Mouse (Mus musculus): ENCODE data around the gene Adpgk. TPM values are rescaled to one million over a fixed set of nuclear protein-coding genes. Genes with fewer than 3 reads are reported as not detected.

The Adpgk gene
- polyA plus RNA-seq, 1 experiment from 2014 or later: 43.9 TPM

- ATAC-seq (replicated peaks; ENCODE audit: low FRiP score) (no peak), DNase-seq (ENCODE audit: low spot score) (no peak)
- no peaks in the 10 kb centered on the region for H3K9me3 ChIP-seq (ENCODE audit: control insufficient read depth, low read length)
- H3K4me1 ChIP-seq (replicated peaks; ENCODE audit: control insufficient read depth, insufficient read depth, low read length): peaks cover 12% of the 10 kb centered on the region
- H3K27me3 ChIP-seq (replicated peaks; ENCODE audit: control insufficient read depth, insufficient read depth, low read length): no peaks in the 10 kb centered on the region
- WGBS: 37% methylated on average over 5 of the region's 5 CpGs
- no peak overlapping the region for H3K4me2 ChIP-seq
- H3K4me3 ChIP-seq (ENCODE audit: low read depth, low read length): no peak overlapping the region
- H3K27ac ChIP-seq (ENCODE audit: low read depth, low read length): no peak overlapping the region
- no peaks in the 10 kb centered on the region for H3K36me3 ChIP-seq (ENCODE audit: control insufficient read depth, insufficient read depth, low read length)
- no peak overlapping the region for H3K9ac ChIP-seq (ENCODE audit: low read depth, low read length)
Observed at GRCm38 (mm10) chr9:59269728-59270127, 21.6 kb upstream of the Adpgk start.

GRCm38 (mm10) chr9:59271081-59271480 is 20.3 kb upstream of the Adpgk start:
- H3K27ac ChIP-seq (ENCODE audit: low read depth, low read length): no peak overlapping the region
- DNase-seq (ENCODE audit: low spot score): no peak
- H3K36me3 ChIP-seq (ENCODE audit: control insufficient read depth, insufficient read depth, low read length): no peaks in the 10 kb centered on the region
- WGBS: 39% methylated on average over 4 of the region's 4 CpGs
- no peaks in the 10 kb centered on the region for H3K9me3 ChIP-seq (ENCODE audit: control insufficient read depth, low read length)
- 0 out of 2 replicates have a peak overlapping the region, but pooled peaks have one; percentile 19 for H3K4me2 ChIP-seq
- H3K27me3 ChIP-seq (replicated peaks; ENCODE audit: control insufficient read depth, insufficient read depth, low read length): no peaks in the 10 kb centered on the region
- H3K4me1 ChIP-seq (replicated peaks; ENCODE audit: control insufficient read depth, insufficient read depth, low read length): peaks cover 12% of the 10 kb centered on the region
- no peak overlapping the region for H3K9ac ChIP-seq (ENCODE audit: low read depth, low read length)
- no peak overlapping the region for H3K4me3 ChIP-seq (ENCODE audit: low read depth, low read length)
- ATAC-seq (replicated peaks; ENCODE audit: low FRiP score): no peak

- Histone ChIP-seq H3K4me2 (peak overlapping the region; percentile 19), H3K4me1 (replicated peaks; ENCODE audit: control insufficient read depth, insufficient read depth, low read length) (peaks cover 12% of the 10 kb centered on the region), H3K27me3 (replicated peaks; ENCODE audit: control insufficient read depth, insufficient read depth, low read length) (no peaks in the 10 kb centered on the region), H3K4me3 (ENCODE audit: low read depth, low read length) (no peak overlapping the region), H3K36me3 (ENCODE audit: control insufficient read depth, insufficient read depth, low read length) (no peaks in the 10 kb centered on the region), H3K27ac (ENCODE audit: low read depth, low read length) (no peak overlapping the region), H3K9me3 (ENCODE audit: control insufficient read depth, low read length) (no peaks in the 10 kb centered on the region), H3K9ac (ENCODE audit: low read depth, low read length) (no peak overlapping the region)
- 35% methylated on average over 6 of the region's 6 CpGs for WGBS
- ATAC-seq (replicated peaks; ENCODE audit: low FRiP score) (peak; percentile 89), DNase-seq (ENCODE audit: low spot score) (no peak)
Observed at GRCm38 (mm10) chr9:59271711-59272110, 19.6 kb upstream of the Adpgk start.

- Histone ChIP-seq H3K9me3 (ENCODE audit: control insufficient read depth, low read length) (no peaks in the 10 kb centered on the region), H3K36me3 (ENCODE audit: control insufficient read depth, insufficient read depth, low read length) (no peaks in the 10 kb centered on the region), H3K27ac (ENCODE audit: low read depth, low read length) (no peak overlapping the region), H3K4me2 (no peak overlapping the region), H3K4me3 (ENCODE audit: low read depth, low read length) (no peak overlapping the region), H3K9ac (ENCODE audit: low read depth, low read length) (no peak overlapping the region), H3K4me1 (replicated peaks; ENCODE audit: control insufficient read depth, insufficient read depth, low read length) (peaks cover 12% of the 10 kb centered on the region), H3K27me3 (replicated peaks; ENCODE audit: control insufficient read depth, insufficient read depth, low read length) (no peaks in the 10 kb centered on the region)
- DNase-seq (ENCODE audit: low spot score) (no peak), ATAC-seq (replicated peaks; ENCODE audit: low FRiP score) (no peak)
Observed at GRCm38 (mm10) chr9:59273199-59273598, 18.2 kb upstream of the Adpgk start.

GRCm38 (mm10) chr9:59274846-59275455 is 16.4 kb upstream of the Adpgk start:
- Histone ChIP-seq H3K27me3 (replicated peaks; ENCODE audit: control insufficient read depth, insufficient read depth, low read length) (no peaks in the 10 kb centered on the region), H3K4me1 (replicated peaks; ENCODE audit: control insufficient read depth, insufficient read depth, low read length) (peaks cover 12% of the 10 kb centered on the region), H3K9me3 (ENCODE audit: control insufficient read depth, low read length) (no peaks in the 10 kb centered on the region), H3K27ac (ENCODE audit: low read depth, low read length) (no peak overlapping the region), H3K4me2 (no peak overlapping the region), H3K4me3 (ENCODE audit: low read depth, low read length) (no peak overlapping the region), H3K9ac (ENCODE audit: low read depth, low read length) (no peak overlapping the region), H3K36me3 (ENCODE audit: control insufficient read depth, insufficient read depth, low read length) (no peaks in the 10 kb centered on the region)
- ATAC-seq (replicated peaks; ENCODE audit: low FRiP score) (no peak), DNase-seq (ENCODE audit: low spot score) (no peak)
- 83% methylated on average over 19 of the region's 19 CpGs for WGBS

- H3K4me1 ChIP-seq (replicated peaks; ENCODE audit: control insufficient read depth, insufficient read depth, low read length): no peaks in the 10 kb centered on the region
- H3K27me3 ChIP-seq (replicated peaks; ENCODE audit: control insufficient read depth, insufficient read depth, low read length): no peaks in the 10 kb centered on the region
- no peak for DNase-seq (ENCODE audit: low spot score)
- 87% methylated on average over 2 of the region's 2 CpGs for WGBS
- no peak overlapping the region for H3K27ac ChIP-seq (ENCODE audit: low read depth, low read length)
- no peaks in the 10 kb centered on the region for H3K36me3 ChIP-seq (ENCODE audit: control insufficient read depth, insufficient read depth, low read length)
- H3K4me2 ChIP-seq: no peak overlapping the region
- no peak overlapping the region for H3K4me3 ChIP-seq (ENCODE audit: low read depth, low read length)
- no peak overlapping the region for H3K9ac ChIP-seq (ENCODE audit: low read depth, low read length)
- no peaks in the 10 kb centered on the region for H3K9me3 ChIP-seq (ENCODE audit: control insufficient read depth, low read length)
- ATAC-seq (replicated peaks; ENCODE audit: low FRiP score): no peak
Observed at GRCm38 (mm10) chr9:59278199-59278598, 13.2 kb upstream of the Adpgk start.

GRCm38 (mm10) chr9:59278694-59279093 is 12.7 kb upstream of the Adpgk start:
- 71% methylated on average over 5 of the region's 5 CpGs for WGBS
- Histone ChIP-seq H3K9ac (ENCODE audit: low read depth, low read length) (no peak overlapping the region), H3K4me3 (ENCODE audit: low read depth, low read length) (no peak overlapping the region), H3K4me1 (replicated peaks; ENCODE audit: control insufficient read depth, insufficient read depth, low read length) (no peaks in the 10 kb centered on the region), H3K9me3 (ENCODE audit: control insufficient read depth, low read length) (no peaks in the 10 kb centered on the region), H3K27ac (ENCODE audit: low read depth, low read length) (no peak overlapping the region), H3K27me3 (replicated peaks; ENCODE audit: control insufficient read depth, insufficient read depth, low read length) (no peaks in the 10 kb centered on the region), H3K4me2 (no peak overlapping the region), H3K36me3 (ENCODE audit: control insufficient read depth, insufficient read depth, low read length) (no peaks in the 10 kb centered on the region)
- no peak for DNase-seq (ENCODE audit: low spot score)
- no peak for ATAC-seq (replicated peaks; ENCODE audit: low FRiP score)

- no peak overlapping the region for H3K27ac ChIP-seq (ENCODE audit: low read depth, low read length)
- H3K4me3 ChIP-seq (ENCODE audit: low read depth, low read length): no peak overlapping the region
- no peak overlapping the region for H3K4me2 ChIP-seq
- H3K27me3 ChIP-seq (replicated peaks; ENCODE audit: control insufficient read depth, insufficient read depth, low read length): no peaks in the 10 kb centered on the region
- DNase-seq (ENCODE audit: low spot score) (no peak), ATAC-seq (replicated peaks; ENCODE audit: low FRiP score) (no peak)
- no peaks in the 10 kb centered on the region for H3K9me3 ChIP-seq (ENCODE audit: control insufficient read depth, low read length)
- WGBS: 78% methylated on average over 5 of the region's 5 CpGs
- H3K4me1 ChIP-seq (replicated peaks; ENCODE audit: control insufficient read depth, insufficient read depth, low read length): peaks cover 6% of the 10 kb centered on the region; the same call in 1 of the 2 replicates
- no peak overlapping the region for H3K9ac ChIP-seq (ENCODE audit: low read depth, low read length)
- H3K36me3 ChIP-seq (ENCODE audit: control insufficient read depth, insufficient read depth, low read length): no peaks in the 10 kb centered on the region
Observed at GRCm38 (mm10) chr9:59280888-59281287, 10.5 kb upstream of the Adpgk start.

- ATAC-seq (replicated peaks; ENCODE audit: low FRiP score) (peak; percentile 64), DNase-seq (ENCODE audit: low spot score) (peak; percentile 74)
- Histone ChIP-seq H3K4me3 (ENCODE audit: low read depth, low read length) (no peak overlapping the region), H3K9me3 (ENCODE audit: control insufficient read depth, low read length) (no peaks in the 10 kb centered on the region), H3K4me1 (replicated peaks; ENCODE audit: control insufficient read depth, insufficient read depth, low read length) (peaks cover 8% of the 10 kb centered on the region; the same call in 1 of the 2 replicates), H3K27ac (ENCODE audit: low read depth, low read length) (no peak overlapping the region), H3K36me3 (ENCODE audit: control insufficient read depth, insufficient read depth, low read length) (no peaks in the 10 kb centered on the region), H3K9ac (ENCODE audit: low read depth, low read length) (no peak overlapping the region), H3K27me3 (replicated peaks; ENCODE audit: control insufficient read depth, insufficient read depth, low read length) (no peaks in the 10 kb centered on the region), H3K4me2 (peak overlapping the region; percentile 37)
- WGBS: 47% methylated on average over 25 of the region's 27 CpGs
Observed at GRCm38 (mm10) chr9:59281871-59282682, 9.3 kb upstream of the Adpgk start.

Data from liver, embryonic 11.5 days (tissue).